Mouse (Mus musculus) forebrain, embryonic 15.5 days (tissue): ENCODE data around the gene Psg29. TPM values are rescaled to one million over a fixed set of nuclear protein-coding genes. Genes with fewer than 3 reads are reported as not detected.

Experiments
- ATAC-seq: fragments of 200-750 bp; cut with Nextera tagmentation; replicated peaks from 2 replicates; pipeline ENCODE4 v1.8.0; 2017; ENCODE audit warnings: mild to moderate bottlenecking, moderate TSS enrichment, moderate library complexity
- H3K27ac ChIP-seq: fragments of 300-500 bp; sonication (generic); replicated peaks from 2 replicates; pipeline ENCODE4 v1.5.1; 2015; ENCODE audit warnings: mild to moderate bottlenecking, inconsistent platforms
- H3K27me3 ChIP-seq: fragments of 300-500 bp; sonication (generic); 2 replicates; pipeline ENCODE4 v1.6.1; 2015; ENCODE audit warnings: inconsistent platforms
- H3K36me3 ChIP-seq: fragments of 300-500 bp; sonication (generic); 2 replicates; pipeline ENCODE4 v1.6.1; 2015; ENCODE audit warnings: mild to moderate bottlenecking, inconsistent platforms
- H3K4me1 ChIP-seq: fragments of 300-500 bp; sonication (generic); 2 replicates; pipeline ENCODE4 v1.6.1; 2015; ENCODE audit warnings: inconsistent platforms
- H3K4me2 ChIP-seq: fragments of 300-500 bp; sonication (generic); replicated peaks from 2 replicates; pipeline ENCODE4 v1.6.1; 2015; ENCODE audit warnings: mild to moderate bottlenecking, inconsistent platforms
- H3K4me3 ChIP-seq: fragments of 300-500 bp; sonication (generic); 2 replicates; pipeline ENCODE4 v1.5.1; 2015; ENCODE audit warnings: mild to moderate bottlenecking, inconsistent platforms
- H3K9ac ChIP-seq: fragments of 300-500 bp; sonication (generic); replicated peaks from 2 replicates; pipeline ENCODE4 v1.6.1; 2015; ENCODE audit warnings: mild to moderate bottlenecking, inconsistent platforms
- H3K9me3 ChIP-seq: fragments of 300-500 bp; sonication (generic); 2 replicates; pipeline ENCODE4 v1.6.1; 2016; ENCODE audit warnings: inconsistent platforms
- WGBS: fragments of 180-500 bp; shearing (Covaris S2); methylation state at CpG from one replicate; pipeline ENCODE4 v1.1.7; 2015; ENCODE audit warnings: mixed read lengths; 5-methylcytosine and 5-hydroxymethylcytosine counted together
- polyA plus RNA-seq: library from polyadenylated mRNA; unstranded; fragments of >200 nt; fragmentation: Nextera tagmentation; extraction: Ambion mirVana; gene quantifications from 2 replicates; pipeline ENCODE4 v1.2.1, GENCODE M21; 2015

The Psg29 gene
- not detected in 2 replicates for polyA plus RNA-seq

GRCm38 (mm10) chr7:17203177-17203576, at the start of gene Psg29:
Psg29 (plus strand) TSS chr7:17203477.
- peaks cover 3% of the 10 kb centered on the region; the same call in 1 of the 2 replicates for H3K9me3 ChIP-seq
- H3K4me3 ChIP-seq: no peak within 1 kb of the TSS
- H3K9ac ChIP-seq: no peak within 1 kb of the TSS
- H3K27me3 ChIP-seq: no peaks in the 10 kb centered on the region
- H3K36me3 ChIP-seq: no peaks in the 10 kb centered on the region
- H3K4me1 ChIP-seq: no peaks in the 10 kb centered on the region
- H3K27ac ChIP-seq: no peak within 1 kb of the TSS
- ATAC-seq: no peak
- H3K4me2 ChIP-seq: no peak within 1 kb of the TSS

DNA sequence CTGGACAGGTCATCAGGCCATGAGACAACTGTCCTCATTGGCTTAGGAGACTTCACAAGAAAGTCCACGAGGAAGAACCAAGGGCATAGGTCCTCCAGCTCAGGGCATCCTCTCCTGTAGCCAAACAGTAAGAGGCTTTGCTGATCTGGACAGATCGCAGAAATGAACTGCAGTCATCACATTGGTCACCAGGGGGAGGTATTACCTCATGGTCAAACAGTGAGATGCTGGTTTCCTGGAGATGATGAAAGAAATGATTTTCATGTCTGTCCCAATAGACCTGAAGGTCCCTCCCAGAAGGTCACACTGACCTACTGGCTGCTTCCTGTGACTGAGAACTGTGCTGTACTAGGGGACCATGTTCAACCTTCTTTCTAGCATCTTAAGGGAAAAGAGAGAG, 47.6 kb upstream of the Psg29 start:
- Histone ChIP-seq H3K36me3 (no peaks in the 10 kb centered on the region), H3K9ac (no peak overlapping the region), H3K27me3 (no peaks in the 10 kb centered on the region), H3K27ac (no peak overlapping the region), H3K4me3 (no peak overlapping the region), H3K9me3 (0 out of 2 replicates have a peak, but pooled peaks cover 3% of the 10 kb centered on the region), H3K4me2 (no peak overlapping the region), H3K4me1 (no peaks in the 10 kb centered on the region)
- WGBS: 40% methylated on average over 2 of the region's 2 CpGs
- ATAC-seq: no peak

- H3K9me3 ChIP-seq: 0 out of 2 replicates have a peak, but pooled peaks cover 3% of the 10 kb centered on the region
- no peak for ATAC-seq
- no peak overlapping the region for H3K9ac ChIP-seq
- no peaks in the 10 kb centered on the region for H3K27me3 ChIP-seq
- H3K4me2 ChIP-seq: no peak overlapping the region
- H3K36me3 ChIP-seq: no peaks in the 10 kb centered on the region
- no peak overlapping the region for H3K27ac ChIP-seq
- 74% methylated on average over 3 of the region's 3 CpGs for WGBS
- H3K4me1 ChIP-seq: no peaks in the 10 kb centered on the region
- H3K4me3 ChIP-seq: no peak overlapping the region
These were observed 46.2 kb upstream of the Psg29 start for GRCm38 (mm10) chr7:17156885-17157677.

DNA sequence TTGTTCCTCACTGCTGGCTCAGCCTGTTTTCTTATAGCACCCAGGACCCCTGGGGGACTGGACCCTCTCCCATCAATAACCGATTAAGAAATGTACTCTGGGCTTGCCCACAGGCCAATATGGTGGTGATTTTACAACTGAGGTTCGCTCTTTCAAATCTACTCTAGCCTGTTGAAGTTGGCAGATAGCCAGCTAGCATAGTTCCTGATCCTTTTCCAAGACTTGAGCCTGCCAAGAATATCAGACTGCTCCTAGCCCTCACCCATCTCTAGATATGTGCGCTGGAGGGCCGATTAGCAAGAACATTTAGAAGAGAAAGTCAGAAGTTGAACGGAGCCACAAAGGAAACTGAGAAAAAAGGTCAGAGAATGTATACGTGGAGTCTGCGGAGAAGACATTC, 44.3 kb upstream of the Psg29 start:
- ATAC-seq: no peak
- WGBS: 91% methylated on average over 7 of the region's 7 CpGs

GRCm38 (mm10) chr7:17171827-17172226, 31.4 kb upstream of the Psg29 start:
- Histone ChIP-seq H3K9ac (no peak overlapping the region), H3K9me3 (no peaks in the 10 kb centered on the region; the same call in 1 of the 2 replicates), H3K4me2 (no peak overlapping the region), H3K27me3 (no peaks in the 10 kb centered on the region), H3K4me1 (no peaks in the 10 kb centered on the region), H3K4me3 (no peak overlapping the region), H3K27ac (no peak overlapping the region), H3K36me3 (no peaks in the 10 kb centered on the region)
- ATAC-seq: no peak
- WGBS: 87% methylated on average over 4 of the region's 4 CpGs

More for the DNA sequence above, 44.3 kb upstream of the Psg29 start:
- Histone ChIP-seq H3K4me1 (no peaks in the 10 kb centered on the region), H3K9me3 (no peaks in the 10 kb centered on the region), H3K27ac (no peak overlapping the region), H3K27me3 (no peaks in the 10 kb centered on the region), H3K4me2 (no peak overlapping the region), H3K36me3 (no peaks in the 10 kb centered on the region), H3K4me3 (no peak overlapping the region), H3K9ac (no peak overlapping the region)

DNA sequence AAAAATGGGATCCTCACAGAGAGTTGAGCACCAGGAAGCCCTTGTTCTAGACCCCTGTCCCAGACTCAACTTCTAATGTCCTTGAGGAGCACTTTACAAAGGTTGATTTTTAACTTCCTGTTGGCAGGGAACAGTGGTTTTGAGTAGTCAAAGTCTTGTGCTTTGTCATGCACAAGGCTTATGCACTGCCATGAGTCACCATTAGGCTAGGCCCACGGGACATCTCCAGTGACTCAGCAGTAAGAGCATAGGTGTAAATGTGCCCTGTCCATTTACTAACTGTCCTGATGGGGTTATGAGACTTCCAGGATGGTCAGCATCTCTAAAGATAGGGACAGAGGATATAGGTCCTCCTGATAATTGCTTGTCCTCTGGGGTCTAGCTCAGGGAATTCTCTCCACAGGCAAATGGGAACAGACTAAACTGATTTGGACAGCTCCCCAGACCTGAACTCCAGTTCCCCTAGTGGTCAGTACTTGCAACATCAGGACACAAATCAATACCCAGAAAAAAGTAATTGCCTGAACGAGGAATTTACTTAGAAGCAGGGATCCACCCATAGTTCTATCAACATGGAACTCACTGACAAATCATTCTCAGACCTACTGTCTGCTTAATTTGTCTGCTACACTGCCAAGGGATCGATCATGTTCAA, 2.4 kb downstream of the Psg29 start:
- H3K27me3 ChIP-seq: no peaks in the 10 kb centered on the region
- ATAC-seq: no peak
- H3K4me3 ChIP-seq: no peak overlapping the region
- no peak overlapping the region for H3K27ac ChIP-seq
- no peaks in the 10 kb centered on the region for H3K4me1 ChIP-seq
- H3K9ac ChIP-seq: no peak overlapping the region
- H3K4me2 ChIP-seq: no peak overlapping the region
- H3K9me3 ChIP-seq: peaks cover under 1% of the 10 kb centered on the region; the same call in 1 of the 2 replicates
- WGBS: 63% methylated on average over 3 of the region's 3 CpGs
- no peaks in the 10 kb centered on the region for H3K36me3 ChIP-seq

Other genes with a start within 250 kb of the Psg29 start
- 47.9 and 53.1 TPM in 2 replicates for gene Pnmal1, start 243.8 kb upstream of the Psg29 start, polyA plus RNA-seq
- 3.7 and 4.3 TPM in 2 replicates for gene Gm42372, start 220.4 kb upstream of the Psg29 start, polyA plus RNA-seq
- 6.8 and 7.0 TPM in 2 replicates for gene Ccdc8, start 210.8 kb upstream of the Psg29 start, polyA plus RNA-seq
- 103 and 111 TPM in 2 replicates for gene Ppp5c, start 175.6 kb upstream of the Psg29 start, polyA plus RNA-seq
- 4.3 and 4.9 TPM in 2 replicates for gene Hif3a, start 141.1 kb upstream of the Psg29 start, polyA plus RNA-seq
- gene Psg16, start 129.4 kb upstream of the Psg29 start, polyA plus RNA-seq: 1.7 and 2.7 TPM in 2 replicates
- gene Ceacam3, start 53.2 kb upstream of the Psg29 start, polyA plus RNA-seq: 0.05 TPM in 1 of 2 replicates, not detected in the other